Mouse (Mus musculus) lung, embryonic 14.5 days (tissue): Measurements from ENCODE around the gene Syn3. TPM values are rescaled to one million over a fixed set of nuclear protein-coding genes. Genes with fewer than 3 reads are reported as not detected.
A peak's percentile ranks its signal among the peaks of the same experiment; 100 is the strongest.

Experiments
- ATAC-seq: fragments of 200-750 bp; cut with Nextera tagmentation; 2 replicates; pipeline ENCODE4 v1.8.0; 2017; ENCODE audit warnings: mild to moderate bottlenecking, moderate TSS enrichment, moderate library complexity; ENCODE audit not compliant: insufficient read depth
- DNase-seq: peaks from one replicate; pipeline ENCODE4 v3.0.0-alpha.2; 2015
- H3K27ac ChIP-seq: fragments of 300-500 bp; sonication (generic); 2 replicates; pipeline ENCODE4 v1.5.1; 2014; ENCODE audit warnings: low read depth, mild to moderate bottlenecking, moderate library complexity
- H3K27me3 ChIP-seq: fragments of 300-500 bp; sonication (generic); 2 replicates; pipeline ENCODE4 v1.6.1; 2014; ENCODE audit warnings: low read length, control low read depth; ENCODE audit not compliant: insufficient read depth
- H3K36me3 ChIP-seq: fragments of 300-500 bp; sonication (generic); 2 replicates; pipeline ENCODE4 v1.6.1; 2014; ENCODE audit warnings: control low read depth; ENCODE audit not compliant: insufficient read depth
- H3K4me1 ChIP-seq: fragments of 300-500 bp; sonication (generic); 2 replicates; pipeline ENCODE4 v1.6.1; 2014; ENCODE audit warnings: antibody characterized with exemption, control low read depth; ENCODE audit not compliant: insufficient read depth
- H3K4me2 ChIP-seq: fragments of 300-500 bp; sonication (generic); 2 replicates; pipeline ENCODE4 v1.6.1; 2014; ENCODE audit warnings: mild to moderate bottlenecking
- H3K4me3 ChIP-seq: fragments of 300-500 bp; sonication (generic); 2 replicates; pipeline ENCODE4 v1.5.1; 2014; ENCODE audit warnings: low read depth, low read length
- H3K9ac ChIP-seq: fragments of 300-500 bp; sonication (generic); 2 replicates; pipeline ENCODE4 v1.6.1; 2014
- H3K9me3 ChIP-seq: fragments of 300-500 bp; sonication (generic); 2 replicates; pipeline ENCODE4 v1.6.1; 2016; ENCODE audit warnings: low read depth, low read length, control low read depth
- CTCF ChIP-seq: IDR thresholded peaks from 2 replicates; pipeline ENCODE4 v1.5.1; 2016; ENCODE audit warnings: antibody characterized with exemption, low read depth
- WGBS: fragments of 180-500 bp; shearing (Covaris S2); extraction: QIAGEN DNeasy Blood & Tissue Kit; methylation state at CpG from one replicate; pipeline ENCODE4 v1.1.7; 2014; 5-methylcytosine and 5-hydroxymethylcytosine counted together
- polyA plus RNA-seq: library from polyadenylated mRNA; unstranded; fragments of >200 nt; fragmentation: Nextera tagmentation; extraction: Ambion mirVana; gene quantifications from 2 replicates; pipeline ENCODE4 v1.2.1, GENCODE M21; 2014

Gene Syn3
- polyA plus RNA-seq, 1 experiment from 2014 or later, result 2.4 TPM

DNA sequence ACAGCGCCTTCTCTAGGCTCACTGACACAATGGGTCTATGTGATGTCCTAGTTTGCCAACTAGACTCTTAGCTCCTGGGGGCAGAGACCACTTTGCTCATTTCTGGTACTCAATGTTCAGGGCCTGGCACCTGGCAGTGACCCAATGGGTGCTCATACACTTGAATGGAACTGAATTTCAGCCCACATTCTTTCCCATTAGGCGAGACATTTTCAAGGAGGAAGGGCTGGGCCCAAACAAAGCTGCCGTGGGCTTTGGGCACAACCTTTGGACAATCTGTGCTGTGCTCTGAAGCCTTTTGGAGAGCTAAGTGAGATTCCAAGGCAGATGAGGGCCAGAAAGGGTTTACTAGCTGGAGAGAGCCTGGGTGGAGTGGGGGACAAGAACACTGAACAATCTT lies 239.7 kb downstream of the Syn3 start:
- 80% methylated on average over 3 of the region's 3 CpGs for WGBS
- Histone ChIP-seq H3K27me3 (no peaks in the 10 kb centered on the region), H3K4me3 (no peak overlapping the region), H3K9me3 (no peaks in the 10 kb centered on the region), H3K4me2 (no peak overlapping the region), H3K4me1 (no peaks in the 10 kb centered on the region), H3K36me3 (no peaks in the 10 kb centered on the region), H3K27ac (no peak overlapping the region), H3K9ac (no peak overlapping the region)
- TF ChIP-seq CTCF, result no peak
- DNase-seq (no peak), ATAC-seq (no peak)

DNA sequence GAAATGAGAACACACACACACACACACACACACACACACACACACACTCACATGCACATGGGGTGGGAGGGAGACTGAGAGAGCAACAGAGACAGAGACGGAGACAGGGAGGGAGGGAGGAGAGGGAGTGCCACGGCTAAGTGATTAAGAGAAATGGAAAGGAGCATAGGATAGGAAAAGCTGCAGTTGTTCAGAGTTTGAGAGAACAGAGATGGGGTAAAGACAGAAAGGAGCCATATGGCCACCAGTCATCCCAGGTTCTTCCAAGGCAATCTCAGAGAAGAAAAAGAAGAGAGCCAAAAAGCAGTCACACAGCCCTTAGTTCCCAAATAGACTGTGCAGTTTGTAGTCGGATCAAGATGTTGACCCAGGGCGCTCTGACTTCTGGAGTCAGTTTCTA lies 240.7 kb downstream of the Syn3 start:
- no peak for ATAC-seq
- no peaks in the 10 kb centered on the region for H3K4me1 ChIP-seq
- no peak overlapping the region for H3K4me2 ChIP-seq
- H3K9ac ChIP-seq, result no peak overlapping the region
- no peak for TF ChIP-seq CTCF
- no peak for DNase-seq
- no peaks in the 10 kb centered on the region for H3K36me3 ChIP-seq
- no peak overlapping the region for H3K27ac ChIP-seq
- 56% methylated on average over 4 of the region's 4 CpGs for WGBS
- no peaks in the 10 kb centered on the region for H3K9me3 ChIP-seq
- H3K4me3 ChIP-seq, result no peak overlapping the region
- H3K27me3 ChIP-seq, result no peaks in the 10 kb centered on the region

DNA sequence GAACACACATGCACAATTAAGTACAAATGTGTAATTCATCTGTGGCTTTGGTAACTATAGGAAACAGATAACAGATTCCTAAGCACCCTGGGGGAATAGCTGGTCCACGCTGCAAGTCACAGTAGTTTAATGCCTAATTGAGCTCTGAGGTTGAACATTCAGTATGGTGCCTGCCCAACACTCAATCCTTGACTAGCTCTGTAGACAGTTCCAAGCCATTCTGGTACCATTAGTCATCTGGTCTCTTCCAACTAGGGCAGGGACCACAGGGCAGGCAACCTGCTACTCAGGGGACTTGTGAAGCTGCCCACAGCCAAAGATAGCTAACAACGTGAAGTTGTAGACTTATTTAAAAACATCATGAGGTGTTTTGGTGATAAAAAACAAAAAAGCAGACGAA lies 241.7 kb downstream of the Syn3 start:
- DNase-seq (no peak), ATAC-seq (no peak)
- Histone ChIP-seq H3K4me3 (no peak overlapping the region), H3K4me1 (no peaks in the 10 kb centered on the region), H3K9me3 (no peaks in the 10 kb centered on the region), H3K27me3 (no peaks in the 10 kb centered on the region), H3K36me3 (no peaks in the 10 kb centered on the region), H3K27ac (no peak overlapping the region), H3K9ac (no peak overlapping the region), H3K4me2 (no peak overlapping the region)
- WGBS, result 75% methylated on average over 3 of the region's 3 CpGs
- no peak for TF ChIP-seq CTCF

DNA sequence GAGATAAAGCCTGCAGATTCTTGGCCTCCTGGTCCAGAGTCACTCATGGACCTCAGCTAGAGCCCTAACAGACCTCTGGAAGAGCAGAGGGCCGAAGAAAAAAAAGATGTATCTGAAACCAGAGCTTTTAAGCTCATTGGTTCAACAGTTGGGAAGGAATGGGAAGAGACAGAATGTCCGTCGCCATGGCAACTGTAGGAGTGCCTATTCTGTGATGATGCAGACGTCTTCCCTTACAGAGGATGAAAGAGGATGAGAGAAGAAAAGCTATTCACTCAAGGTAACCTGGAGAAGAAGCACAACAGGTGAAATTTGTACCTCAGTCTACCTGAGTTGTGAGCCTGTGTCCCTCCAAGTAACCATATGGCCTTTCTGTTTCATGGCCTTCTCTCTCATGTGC lies 242.5 kb downstream of the Syn3 start:
- 52% methylated on average over 4 of the region's 4 CpGs for whole genome bisulfite sequencing
- H3K9ac ChIP-seq, result no peak overlapping the region
- H3K27ac ChIP-seq, result no peak overlapping the region
- no peaks in the 10 kb centered on the region for H3K27me3 ChIP-seq
- H3K4me3 ChIP-seq, result no peak overlapping the region
- H3K4me2 ChIP-seq, result no peak overlapping the region
- DNase-seq, result peak; percentile 16
- H3K9me3 ChIP-seq, result no peaks in the 10 kb centered on the region
- H3K4me1 ChIP-seq, result no peaks in the 10 kb centered on the region
- no peak for TF ChIP-seq CTCF
- no peak for ATAC-seq
- no peaks in the 10 kb centered on the region for H3K36me3 ChIP-seq

DNA sequence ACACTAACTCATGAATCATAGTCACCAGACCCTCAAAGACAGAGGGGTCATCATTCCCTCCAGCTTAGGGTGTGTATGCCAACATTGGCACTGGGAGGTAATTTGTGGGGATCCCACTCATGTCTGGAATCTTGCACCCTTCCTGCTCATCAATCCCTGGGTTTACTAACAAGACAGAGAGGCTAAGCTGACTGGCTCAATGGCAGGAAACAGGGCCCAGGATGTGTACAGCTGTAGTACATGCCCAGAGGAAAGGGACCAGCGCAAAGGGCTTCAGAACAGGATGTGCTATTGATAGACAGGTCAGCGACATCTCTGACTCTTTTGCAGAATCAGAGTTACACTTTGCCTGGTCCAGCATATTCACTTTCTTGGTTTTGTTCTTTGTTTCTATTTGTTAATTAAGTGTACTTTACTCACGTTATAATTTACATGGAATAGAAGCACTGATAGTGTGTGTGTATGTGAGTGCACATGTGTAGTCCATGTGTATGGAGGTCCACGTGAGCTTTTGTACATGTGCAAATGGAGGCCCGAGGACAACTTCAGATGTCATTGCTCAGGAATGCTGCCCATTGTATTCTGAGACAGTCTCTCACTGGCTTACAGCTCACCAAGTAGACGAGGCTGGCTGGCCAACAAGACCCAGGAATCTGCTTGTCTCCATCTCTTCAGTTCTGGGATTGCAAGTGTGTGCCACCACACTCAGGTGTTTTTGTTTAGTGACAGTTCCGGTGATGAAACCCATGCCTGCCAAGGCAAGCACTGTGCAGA lies 248.4 kb downstream of the Syn3 start:
- no peak overlapping the region for H3K27ac ChIP-seq
- TF ChIP-seq CTCF, result no peak

DNA sequence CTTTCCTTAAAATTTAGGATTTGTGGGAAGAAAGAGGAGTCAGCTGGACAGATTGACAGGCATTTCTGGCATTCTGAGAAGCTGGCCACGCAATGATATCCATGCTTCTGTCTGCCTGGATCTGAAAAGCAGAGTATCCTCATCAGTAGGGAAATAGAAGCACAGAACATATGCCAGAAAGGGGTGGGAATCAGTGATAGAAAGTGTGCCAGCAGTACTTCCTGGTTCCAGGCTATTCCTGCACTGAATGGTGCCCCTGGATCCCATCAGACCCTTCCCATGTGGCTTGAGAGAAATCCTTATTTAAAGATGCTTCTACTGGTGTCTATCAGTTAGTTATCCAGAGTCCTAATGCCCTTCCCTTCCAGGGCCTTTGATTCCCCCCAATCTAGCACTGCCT lies 249.4 kb downstream of the Syn3 start:
- 78% methylated on average over 1 of the region's 1 CpGs for WGBS
- H3K4me1 ChIP-seq, result no peaks in the 10 kb centered on the region
- H3K27ac ChIP-seq, result no peak overlapping the region
- no peaks in the 10 kb centered on the region for H3K27me3 ChIP-seq
- H3K36me3 ChIP-seq, result no peaks in the 10 kb centered on the region
- H3K9me3 ChIP-seq, result no peaks in the 10 kb centered on the region
- TF ChIP-seq CTCF, result no peak
- H3K4me3 ChIP-seq, result no peak overlapping the region
- H3K4me2 ChIP-seq, result no peak overlapping the region
- DNase-seq, result no peak
- no peak overlapping the region for H3K9ac ChIP-seq
- no peak for ATAC-seq

More for the DNA sequence above, 248.4 kb downstream of the Syn3 start:
- no peaks in the 10 kb centered on the region for H3K9me3 ChIP-seq
- no peak overlapping the region for H3K4me3 ChIP-seq
- no peaks in the 10 kb centered on the region for H3K4me1 ChIP-seq
- DNase-seq, result peak; percentile 5
- no peak overlapping the region for H3K4me2 ChIP-seq
- H3K36me3 ChIP-seq, result no peaks in the 10 kb centered on the region
- H3K9ac ChIP-seq, result no peak overlapping the region
- no peaks in the 10 kb centered on the region for H3K27me3 ChIP-seq
- no peak for ATAC-seq
- WGBS, result 64% methylated on average over 7 of the region's 7 CpGs

DNA sequence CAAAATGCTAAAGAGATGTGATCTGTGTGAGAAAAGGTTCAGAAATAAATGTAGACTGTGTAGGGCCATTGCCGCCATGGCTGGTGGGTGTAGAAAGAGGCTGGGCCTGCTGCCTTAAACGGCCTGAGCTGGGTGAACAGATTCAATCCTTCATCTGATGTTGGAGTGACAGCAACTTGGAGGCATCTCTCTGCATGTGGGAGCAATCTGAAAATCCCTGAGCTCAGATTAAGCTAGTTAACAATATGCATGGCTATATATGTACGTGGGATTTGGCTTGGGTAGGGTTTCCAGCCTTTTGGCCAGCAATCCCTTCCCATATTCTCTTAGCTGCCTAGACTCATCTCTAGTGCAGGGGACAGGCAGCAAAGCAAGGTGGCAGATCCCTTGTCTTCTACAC lies 249.9 kb downstream of the Syn3 start:
- 82% methylated on average over 3 of the region's 3 CpGs for WGBS
- DNase-seq, result no peak
- Histone ChIP-seq H3K36me3 (no peaks in the 10 kb centered on the region), H3K27ac (no peak overlapping the region), H3K27me3 (no peaks in the 10 kb centered on the region), H3K4me1 (no peaks in the 10 kb centered on the region), H3K4me3 (no peak overlapping the region), H3K9ac (no peak overlapping the region), H3K9me3 (no peaks in the 10 kb centered on the region), H3K4me2 (no peak overlapping the region)
- TF ChIP-seq CTCF, result no peak
- no peak for ATAC-seq
